Mouse (Mus musculus) heart, postnatal 14 days (tissue): Measurements from ENCODE around the gene Syn3. TPM values are rescaled to one million over a fixed set of nuclear protein-coding genes. Genes with fewer than 3 reads are reported as not detected.
A peak's percentile ranks its signal among the peaks of the same experiment; 100 is the strongest.
"Not testable (repeated sequence)": the region's sequence is repeated elsewhere in the genome, so short reads cannot be mapped to it uniquely, and the experiment has no call there.

Experiments used
- DNase-seq, 2 experiments: peaks; one replicate each; pipeline ENCODE4 v3.0.0; 2021 to 2022
- intact Hi-C: fragments of 180-260 bp; cut with DNase I; formaldehyde crosslinking; loops from one replicate; pipeline ENCODE4 v1.15.1; 2025
- total RNA-seq, 2 experiments: library from RNA; stranded (reverse); gene quantifications; 2 replicates each; pipeline ENCODE4 v1.2.3; 2021

Gene Syn3
- total RNA-seq, 2 experiments from 2014 or later = 0.32 to 0.36 TPM

- DNase-seq = no peak
- intact Hi-C loops = no loop called here
These were observed 452.3 kb downstream of the Syn3 start for GRCm38 (mm10) chr10:86046371-86046770.

GRCm38 (mm10) chr10:86044066-86044465 is 454.6 kb downstream of the Syn3 start:
- intact Hi-C loops = no loop called here

GRCm38 (mm10) chr10:86043651-86044050 is 455.0 kb downstream of the Syn3 start:
- no peak for DNase-seq
- intact Hi-C loops = no loop called here

More at GRCm38 (mm10) chr10:86044066-86044465, 454.6 kb downstream of the Syn3 start:
- DNase-seq = no peak

GRCm38 (mm10) chr10:86034007-86034728 is 464.5 kb downstream of the Syn3 start:
- intact Hi-C loops = no loop called here
- no peak for DNase-seq

- intact Hi-C loops = no loop called here
- no peak for DNase-seq
These were observed 466.2 kb downstream of the Syn3 start for GRCm38 (mm10) chr10:86032517-86032916.

GRCm38 (mm10) chr10:86030743-86031142 is 468.0 kb downstream of the Syn3 start:
- no peak for DNase-seq

GRCm38 (mm10) chr10:86026807-86027206 is 471.9 kb downstream of the Syn3 start:
- DNase-seq, intact Hi-C loops: not testable (repeated sequence)

More at GRCm38 (mm10) chr10:86030743-86031142, 468.0 kb downstream of the Syn3 start:
- intact Hi-C loops = no loop called here

- no peak for DNase-seq
- intact Hi-C loops = no loop called here
These were observed 472.3 kb downstream of the Syn3 start for GRCm38 (mm10) chr10:86026354-86026753.

- intact Hi-C loops = no loop called here
- DNase-seq = no peak
These were observed 472.8 kb downstream of the Syn3 start for GRCm38 (mm10) chr10:86025906-86026305.

- intact Hi-C loops = loop anchor here (2.0 kb wide), 1 partner anchor 42 kb away; no protein-coding TSS in a partner anchor
These were observed 475.5 kb downstream of the Syn3 start for GRCm38 (mm10) chr10:86023149-86023548.

GRCm38 (mm10) chr10:86022474-86022816 is 476.3 kb downstream of the Syn3 start:
- intact Hi-C loops = loop anchor here (2.0 kb wide), 1 partner anchor 42 kb away; no protein-coding TSS in a partner anchor
- no peak for DNase-seq

More at GRCm38 (mm10) chr10:86023149-86023548, 475.5 kb downstream of the Syn3 start:
- DNase-seq = no peak

GRCm38 (mm10) chr10:86021749-86022473 is 476.8 kb downstream of the Syn3 start, which contains the start of gene Fbxo7:
TSS of gene Fbxo7 (plus strand) at chr10:86021972.
- intact Hi-C loops = loop anchor here (1.0 to 2.0 kb wide), 3 partner anchors 43 to 443 kb away; no protein-coding TSS in a partner anchor
- DNase-seq = peak; percentile 92 to 93

- no peak for DNase-seq
- intact Hi-C loops = loop anchor here (1.0 to 2.0 kb wide), 2 partner anchors 275 to 443 kb away; no protein-coding TSS in a partner anchor
These were observed 477.3 kb downstream of the Syn3 start for GRCm38 (mm10) chr10:86021408-86021748.

GRCm38 (mm10) chr10:86018813-86019212 is 479.9 kb downstream of the Syn3 start:
- intact Hi-C loops = no loop called here
- no peak for DNase-seq

GRCm38 (mm10) chr10:86017781-86018180 is 480.9 kb downstream of the Syn3 start:
- intact Hi-C loops = no loop called here
- DNase-seq = no peak

- DNase-seq = no peak
- intact Hi-C loops = no loop called here
These were observed 486.9 kb downstream of the Syn3 start, which contains the start of gene Bpifc for GRCm38 (mm10) chr10:86011781-86012180. TSS of gene Bpifc (minus strand) at chr10:86011895.

GRCm38 (mm10) chr10:86011172-86011571 is 487.5 kb downstream of the Syn3 start:
- DNase-seq = no peak
- intact Hi-C loops = no loop called here

GRCm38 (mm10) chr10:86010636-86011035 is 488.1 kb downstream of the Syn3 start:
- no peak for DNase-seq
- intact Hi-C loops = no loop called here

- intact Hi-C loops = no loop called here
- no peak for DNase-seq
These were observed 489.0 kb downstream of the Syn3 start for GRCm38 (mm10) chr10:86009688-86010087.

- intact Hi-C loops = no loop called here
- no peak for DNase-seq
These were observed 492.2 kb downstream of the Syn3 start for GRCm38 (mm10) chr10:86006455-86006854.
